Comparison of ENCODE assay signal across 8 mouse cellular contexts in genomic region chr10:102511807-102512461, GRCm38 (mm10). TPM values are rescaled to one million over a fixed set of nuclear protein-coding genes. Genes with fewer than 3 reads are reported as not detected.
DNase-seq lines count a peak whose midpoint lies in the region; ATAC-seq and TF ChIP-seq lines count a peak whose summit lies in the region.

TSS of gene Rassf9 (plus strand) at chr10:102512222.

- peak; percentile 75 for ATAC-seq in forebrain, embryonic 11.5 days (replicated peaks; ENCODE audit: low FRiP score)
- ATAC-seq in limb, embryonic 12.5 days (ENCODE audit: insufficient number of reproducible peaks, insufficient read depth, low FRiP score, low TSS enrichment, low read depth) = peak; percentile 97
- ATAC-seq in midbrain, embryonic 15.5 days (replicated peaks) = 0 out of 2 replicates have a peak, but pooled peaks have one; percentile 37

- no peak within 1 kb of the TSS for H3K9ac ChIP-seq in forebrain, embryonic 11.5 days (ENCODE audit: low read length)
- peak within 1 kb of the TSS; percentile 35 for H3K9ac ChIP-seq in limb, embryonic 12.5 days (replicated peaks)
- H3K9ac ChIP-seq in midbrain, embryonic 15.5 days = no peak within 1 kb of the TSS

- no peaks in the 10 kb centered on the region for H3K27me3 ChIP-seq in forebrain, embryonic 11.5 days (ENCODE audit: control insufficient read depth, insufficient read depth, low read length)
- no peaks in the 10 kb centered on the region for H3K27me3 ChIP-seq in hindbrain, embryonic 10.5 days (ENCODE audit: insufficient read depth, poor library complexity, severe bottlenecking)
- H3K27me3 ChIP-seq in limb, embryonic 12.5 days = no peaks in the 10 kb centered on the region
- H3K27me3 ChIP-seq in midbrain, embryonic 15.5 days (replicated peaks) = no peaks in the 10 kb centered on the region

- WGBS in forebrain, embryonic 11.5 days = 4% methylated on average over 5 of the region's 5 CpGs
- 14% methylated on average over 5 of the region's 5 CpGs for WGBS in hindbrain, embryonic 10.5 days
- 0% methylated on average over 5 of the region's 5 CpGs for WGBS in limb, embryonic 12.5 days
- 13% methylated on average over 5 of the region's 5 CpGs for WGBS in midbrain, embryonic 15.5 days

- no peak for TF ChIP-seq CTCF in cortical plate, adult 2 months (IDR thresholded peaks at IDR 0.05; ENCODE audit: extremely low read depth, insufficient read depth, low read length)

- H3K4me2 ChIP-seq in forebrain, embryonic 11.5 days (ENCODE audit: low read depth, low read length, severe bottlenecking) = no peak within 1 kb of the TSS
- peak within 1 kb of the TSS; percentile 53 for H3K4me2 ChIP-seq in limb, embryonic 12.5 days
- H3K4me2 ChIP-seq in midbrain, embryonic 15.5 days = no peak within 1 kb of the TSS

- H3K9me3 ChIP-seq in forebrain, embryonic 11.5 days (ENCODE audit: control insufficient read depth, low read length) = no peaks in the 10 kb centered on the region
- no peaks in the 10 kb centered on the region for H3K9me3 ChIP-seq in hindbrain, embryonic 10.5 days
- no peaks in the 10 kb centered on the region for H3K9me3 ChIP-seq in limb, embryonic 12.5 days
- no peaks in the 10 kb centered on the region for H3K9me3 ChIP-seq in midbrain, embryonic 15.5 days

- no peaks in the 10 kb centered on the region for H3K36me3 ChIP-seq in forebrain, embryonic 11.5 days (ENCODE audit: control insufficient read depth, insufficient read depth, low read length)
- H3K36me3 ChIP-seq in hindbrain, embryonic 10.5 days = no peaks in the 10 kb centered on the region
- no peaks in the 10 kb centered on the region for H3K36me3 ChIP-seq in limb, embryonic 12.5 days
- H3K36me3 ChIP-seq in midbrain, embryonic 15.5 days (replicated peaks) = no peaks in the 10 kb centered on the region

- peak within 1 kb of the TSS; percentile 13; the same call in 1 of the 2 replicates for H3K4me3 ChIP-seq in cortical plate, adult 2 months (ENCODE audit: insufficient read depth, low read length)
- H3K4me3 ChIP-seq in forebrain, embryonic 11.5 days (ENCODE audit: low read depth, low read length) = no peak within 1 kb of the TSS
- H3K4me3 ChIP-seq in hindbrain, embryonic 10.5 days = peak within 1 kb of the TSS; percentile 30; the same call in 1 of the 2 replicates
- H3K4me3 ChIP-seq in limb, embryonic 12.5 days (replicated peaks) = peak within 1 kb of the TSS; percentile 33
- H3K4me3 ChIP-seq in midbrain, embryonic 15.5 days = no peak within 1 kb of the TSS

- no peaks in the 10 kb centered on the region for H3K4me1 ChIP-seq in cortical plate, adult 2 months (ENCODE audit: control insufficient read depth, insufficient read depth, low read length)
- H3K4me1 ChIP-seq in forebrain, embryonic 11.5 days (replicated peaks; ENCODE audit: control insufficient read depth, insufficient read depth, low read length) = no peaks in the 10 kb centered on the region
- H3K4me1 ChIP-seq in hindbrain, embryonic 10.5 days (replicated peaks) = peaks cover 10% of the 10 kb centered on the region; the same call in 1 of the 2 replicates
- H3K4me1 ChIP-seq in limb, embryonic 12.5 days (replicated peaks) = peaks cover 32% of the 10 kb centered on the region
- H3K4me1 ChIP-seq in midbrain, embryonic 15.5 days = no peaks in the 10 kb centered on the region

- DNase-seq in forebrain, embryonic 11.5 days (ENCODE audit: low spot score) = peak; percentile 53
- DNase-seq in hindbrain, embryonic 10.5 days (ENCODE audit: low spot score) = peak; percentile 38
- no peak for DNase-seq in MN1 (ENCODE audit: low spot score)
- no peak for DNase-seq in retina, postnatal 1 day
- DNase-seq in spleen, adult 18-20 months = no peak

- H3K27ac ChIP-seq in cortical plate, adult 2 months (ENCODE audit: insufficient read depth, low read length) = peak within 1 kb of the TSS; percentile 98
- H3K27ac ChIP-seq in forebrain, embryonic 11.5 days (ENCODE audit: low read depth, low read length) = no peak within 1 kb of the TSS
- H3K27ac ChIP-seq in hindbrain, embryonic 10.5 days = peak within 1 kb of the TSS; percentile 78
- peak within 1 kb of the TSS; percentile 89 for H3K27ac ChIP-seq in limb, embryonic 12.5 days
- no peak within 1 kb of the TSS for H3K27ac ChIP-seq in midbrain, embryonic 15.5 days

- TF ChIP-seq POLR2A in cortical plate, adult 2 months (IDR thresholded peaks at IDR 0.05; ENCODE audit: extremely low read depth, insufficient read depth, low read length) = no peak

RNA-seq across cellular contexts. Expression of gene Rassf9, which starts in this region (rescaled TPM):
- 1.2 and 1.6 TPM in 2 replicates for polyA plus RNA-seq in cortical plate, adult 2 months (2012; rRNA removed)
- 0.43 and 0.79 TPM in 2 replicates for polyA plus RNA-seq in forebrain, embryonic 11.5 days (2014; fragmentation: Nextera tagmentation; extraction: Ambion mirVana)
- 0.57 and 1.2 TPM in 2 replicates for polyA plus RNA-seq in hindbrain, embryonic 10.5 days (2016; fragmentation: Nextera tagmentation; extraction: Ambion mirVana)
- 2.2 and 3.4 TPM in 2 replicates for polyA plus RNA-seq in limb, embryonic 12.5 days (2016; fragmentation: Nextera tagmentation; extraction: Ambion mirVana)
- 2.0 and 2.6 TPM in 2 replicates for polyA plus RNA-seq in midbrain, embryonic 15.5 days (2015; fragmentation: Nextera tagmentation; extraction: Ambion mirVana)

Comparison
In these comparisons a context has a peak if more than half of its experiments do, and no peak if none do; other contexts are left out.
1. Peak in DNase-seq and ATAC-seq in forebrain, embryonic 11.5 days; RNA of the gene not detected or under 1 TPM.
2. H3K27ac ChIP-seq: peak in cortical plate, adult 2 months (single experiment), hindbrain, embryonic 10.5 days (single experiment) and limb, embryonic 12.5 days (single experiment); none in forebrain, embryonic 11.5 days (single experiment) and midbrain, embryonic 15.5 days (single experiment).
3. H3K4me3 ChIP-seq: peak in cortical plate, adult 2 months (single experiment), hindbrain, embryonic 10.5 days (single experiment) and limb, embryonic 12.5 days (single experiment); none in forebrain, embryonic 11.5 days (single experiment) and midbrain, embryonic 15.5 days (single experiment).
4. ATAC-seq: peak in every context shown above with its lines; median percentile 97 in limb, embryonic 12.5 days; 75 in forebrain, embryonic 11.5 days; 37 in midbrain, embryonic 15.5 days.